Comparison of ENCODE assay signal across 28 mouse cellular contexts in the genomic region with DNA sequence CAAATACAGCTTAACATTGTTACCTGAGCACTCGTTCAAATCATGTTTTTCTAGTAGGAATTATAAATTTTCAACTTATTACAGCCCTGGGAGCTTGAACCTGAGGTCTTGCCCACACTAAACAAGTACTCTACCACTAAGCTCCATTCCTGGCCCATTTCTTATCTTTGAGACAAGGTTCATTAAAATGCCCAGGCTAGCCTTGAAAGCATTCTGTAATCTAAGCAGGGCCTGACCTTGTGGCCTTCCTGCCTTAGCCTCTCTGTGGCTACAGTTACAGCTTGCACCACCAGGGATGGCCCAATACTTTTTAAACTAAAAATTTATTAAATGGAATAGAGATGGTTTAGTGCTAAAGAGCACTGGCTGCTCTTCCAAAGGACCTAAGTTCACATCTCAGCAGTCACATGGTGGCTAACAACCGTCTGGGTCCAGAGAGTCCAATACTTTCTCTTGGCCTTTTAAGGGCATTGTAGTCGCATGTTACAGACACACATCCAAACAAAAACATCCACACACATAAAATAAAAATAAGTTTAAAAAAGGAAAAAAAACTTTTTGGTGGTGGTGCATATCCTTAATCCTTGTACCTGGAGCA. TPM values are rescaled to one million over a fixed set of nuclear protein-coding genes. Genes with fewer than 3 reads are reported as not detected.
DNase-seq lines count a peak whose midpoint lies in the region; ATAC-seq and TF ChIP-seq lines count a peak whose summit lies in the region.
"Had no signal": no experiment of that assay in that cellular context is flagged by ENCODE, and none has a peak within 500 bp of the region (broad histone marks: within the 10 kb centered on the region; RNA-seq: fewer than 3 reads in every experiment).

No protein-coding gene starts in this region.

- H3K4me1 ChIP-seq in heart, embryonic 10.5 days, result peaks cover 4% of the 10 kb centered on the region; the same call in 1 of the 2 replicates
- peaks cover 13% of the 10 kb centered on the region for H3K4me1 ChIP-seq in thymus, adult 2 months (replicated peaks; ENCODE audit: control insufficient read depth, insufficient read depth, low read length)
- H3K4me1 ChIP-seq: embryonic facial prominence, embryonic 15.5 days; forebrain, embryonic 12.5 days had no signal

- H3K9me3 ChIP-seq in heart, embryonic 10.5 days, result no peaks in the 10 kb centered on the region
- H3K9me3 ChIP-seq: embryonic facial prominence, embryonic 10.5 days; embryonic facial prominence, embryonic 15.5 days; forebrain, embryonic 12.5 days; heart, embryonic 13.5 days; limb, embryonic 12.5 days; stomach, embryonic 15.5 days had no signal

- WGBS in heart, embryonic 10.5 days, result 90% methylated on average over 3 of the region's 3 CpGs
- 89% methylated on average over 3 of the region's 3 CpGs for WGBS in thymus, adult 2 months

- H3K27me3 ChIP-seq in heart, embryonic 10.5 days (ENCODE audit: insufficient read depth, poor library complexity, severe bottlenecking), result no peaks in the 10 kb centered on the region
- no peaks in the 10 kb centered on the region for H3K27me3 ChIP-seq in thymus, adult 2 months (ENCODE audit: control insufficient read depth, insufficient read depth, low read length)
- H3K27me3 ChIP-seq: embryonic facial prominence, embryonic 15.5 days; forebrain, embryonic 12.5 days; heart, embryonic 13.5 days; limb, embryonic 12.5 days; Patski; stomach, embryonic 15.5 days had no signal

- no peak overlapping the region for H3K4me3 ChIP-seq in heart, embryonic 10.5 days
- no peak overlapping the region for H3K4me3 ChIP-seq in thymus, adult 2 months (ENCODE audit: control insufficient read depth, insufficient read depth, low read length)
- H3K4me3 ChIP-seq: embryonic facial prominence, embryonic 10.5 days; embryonic facial prominence, embryonic 15.5 days; forebrain, embryonic 12.5 days; heart, embryonic 13.5 days; left cerebral cortex, adult 2 months; limb, embryonic 12.5 days; stomach, embryonic 15.5 days had no signal

- TF ChIP-seq CTCF in thymus, adult 2 months (IDR thresholded peaks at IDR 0.05; ENCODE audit: borderline replicate concordance, control insufficient read depth, extremely low read depth, insufficient read depth, low read length, poor library complexity), result no peak

- peak; percentile 50 for DNase-seq in adrenal gland, adult 2 months
- DNase-seq in adrenal gland, postnatal 14 days, result no peak
- DNase-seq in heart, embryonic 10.5 days (ENCODE audit: low spot score), result peak; percentile 33
- no peak for DNase-seq in heart, postnatal 4 days
- DNase-seq in kidney, postnatal 36 days, result peak; percentile 32 to 33
- no peak for DNase-seq in kidney, adult 18-20 months
- no peak for DNase-seq in thymus, adult 2 months
- DNase-seq: forebrain, postnatal 0 days; gastrocnemius, postnatal 25 days; heart, adult 18-20 months; heart, postnatal 10 days; lung, postnatal 4 days; midbrain, embryonic 14.5 days; thymus, postnatal 14 days had no signal

- H3K36me3 ChIP-seq in heart, embryonic 10.5 days, result peaks cover 5% of the 10 kb centered on the region; the same call in 1 of the 2 replicates
- H3K36me3 ChIP-seq in thymus, adult 2 months (ENCODE audit: control insufficient read depth, insufficient read depth, low read length), result no peaks in the 10 kb centered on the region
- H3K36me3 ChIP-seq: embryonic facial prominence, embryonic 15.5 days; forebrain, embryonic 12.5 days; heart, embryonic 13.5 days; limb, embryonic 12.5 days; stomach, embryonic 15.5 days had no signal

- no peak overlapping the region for H3K27ac ChIP-seq in heart, embryonic 10.5 days
- H3K27ac ChIP-seq in thymus, adult 2 months (ENCODE audit: control insufficient read depth, insufficient read depth, low read length), result no peak overlapping the region
- H3K27ac ChIP-seq: embryonic facial prominence, embryonic 10.5 days; embryonic facial prominence, embryonic 15.5 days; forebrain, embryonic 12.5 days; kidney, postnatal 0 days; left cerebral cortex, adult 2 months; limb, embryonic 12.5 days; stomach, embryonic 15.5 days had no signal

- TF ChIP-seq POLR2A in thymus, adult 2 months (IDR thresholded peaks at IDR 0.05; ENCODE audit: control insufficient read depth, extremely low read depth, insufficient read depth, low read length, poor library complexity), result no peak

- ATAC-seq in megakaryocyte, adult 5-6 weeks (ENCODE audit: poor library complexity, severe bottlenecking), result 0 out of 2 replicates have a peak, but pooled peaks have one; percentile 29
- ATAC-seq: forebrain, postnatal 0 days; hindbrain, embryonic 16.5 days; Patski had no signal

RNA-seq across cellular contexts. Expression of a gene that starts 10.6 kb away (rescaled TPM):
- 10 to 100 TPM; 38.7 to 46.1 TPM for total RNA-seq in adrenal gland, adult 2 months (2021)
- polyA plus RNA-seq in adrenal gland, adult 2 months (2012; rRNA removed), result 4.3 and 5.4 TPM in 2 replicates
- 59.4 and 60.3 TPM in 2 replicates for total RNA-seq in adrenal gland, postnatal 14 days (2021)
- 62.2 and 68.1 TPM in 2 replicates for polyA plus RNA-seq in heart, embryonic 10.5 days (2016; fragmentation: Nextera tagmentation; extraction: Ambion mirVana)
- 10 to 100 TPM; 36.9 to 37.7 TPM for total RNA-seq in heart, postnatal 4 days (2021)
- 38.5 and 39.7 TPM in 2 replicates for total RNA-seq in megakaryocyte, adult 5-6 weeks (2015)
- 77.6 and 92.3 TPM in 2 replicates for total RNA-seq in megakaryocyte, adult 5-6 weeks (2017)
- 20.0 and 27.9 TPM in 2 replicates for polyA plus RNA-seq in thymus, adult 2 months (2012; rRNA removed)

RNA-seq across cellular contexts. Expression of a gene that starts 23.3 kb away (rescaled TPM):
- 10 to 100 TPM; 10.3 to 19.6 TPM for total RNA-seq in adrenal gland, adult 2 months (2021)
- 4.9 and 8.4 TPM in 2 replicates for polyA plus RNA-seq in adrenal gland, adult 2 months (2012; rRNA removed)
- total RNA-seq in adrenal gland, postnatal 14 days (2021), result 11.4 and 12.9 TPM in 2 replicates
- polyA plus RNA-seq in heart, embryonic 10.5 days (2016; fragmentation: Nextera tagmentation; extraction: Ambion mirVana), result 0.18 and 2.8 TPM in 2 replicates
- total RNA-seq in heart, postnatal 4 days (2021), result under 1 TPM; 0.31 to 0.47 TPM
- total RNA-seq in megakaryocyte, adult 5-6 weeks (2015), result not detected in 2 replicates
- total RNA-seq in megakaryocyte, adult 5-6 weeks (2017), result not detected in 2 replicates
- polyA plus RNA-seq in thymus, adult 2 months (2012; rRNA removed), result 1.1 and 1.6 TPM in 2 replicates
- total RNA-seq: MEL; monocyte, adult 5-6 weeks had no signal
- polyA plus RNA-seq: embryonic facial prominence, embryonic 10.5 days; embryonic facial prominence, embryonic 15.5 days; hindbrain, embryonic 11.5 days had no signal

Comparison
In these comparisons a context has a peak if more than half of its experiments do, and no peak if none do; other contexts are left out.
1. DNase-seq: peak in adrenal gland, adult 2 months (single experiment), heart, embryonic 10.5 days (single experiment) and kidney, postnatal 36 days (2 of 2); none in adrenal gland, postnatal 14 days (single experiment), heart, postnatal 4 days (single experiment), kidney, adult 18-20 months (single experiment) and thymus, adult 2 months (single experiment).